Mouse (Mus musculus) cerebellum, postnatal 25 days (tissue): ENCODE data around the gene Gtpbp8.

Source experiments
- DNase-seq, 2 experiments: peaks; one replicate each; pipeline ENCODE4 v3.0.0; 2021; ENCODE audit warnings: mixed read lengths in 2 of 2

Gene Gtpbp8

GRCm38 (mm10) chr16:44745866-44746562 is at the start of gene Gtpbp8:
TSS of gene Gtpbp8 (minus strand) at chr16:44746363.
- peak; percentile 94 to 95 for DNase-seq

GRCm38 (mm10) chr16:44794416-44794815 is 48.3 kb upstream of the Gtpbp8 start:
- DNase-seq: no peak

GRCm38 (mm10) chr16:44786934-44787333 is 40.8 kb upstream of the Gtpbp8 start:
- DNase-seq: no peak

GRCm38 (mm10) chr16:44780751-44781150 is 34.6 kb upstream of the Gtpbp8 start:
- no peak for DNase-seq

- no peak for DNase-seq
These were observed 33.3 kb upstream of the Gtpbp8 start for GRCm38 (mm10) chr16:44779494-44779893.

GRCm38 (mm10) chr16:44778538-44779147 is 32.5 kb upstream of the Gtpbp8 start:
- no peak for DNase-seq

GRCm38 (mm10) chr16:44774201-44774600 is 28.0 kb upstream of the Gtpbp8 start:
- DNase-seq: no peak

GRCm38 (mm10) chr16:44773673-44774072 is 27.5 kb upstream of the Gtpbp8 start:
- no peak for DNase-seq

- no peak for DNase-seq
These were observed 26.4 kb upstream of the Gtpbp8 start for GRCm38 (mm10) chr16:44772577-44772976.

- DNase-seq: peak in 1 of 2 experiments; percentile 13
These were observed 21.8 kb upstream of the Gtpbp8 start for GRCm38 (mm10) chr16:44767967-44768366.

- DNase-seq: no peak
These were observed 21.3 kb upstream of the Gtpbp8 start for GRCm38 (mm10) chr16:44767506-44767905.

GRCm38 (mm10) chr16:44766320-44766892 is 20.2 kb upstream of the Gtpbp8 start:
- DNase-seq: no peak

GRCm38 (mm10) chr16:44765555-44766319 is 19.6 kb upstream of the Gtpbp8 start, which contains the start of gene Cd200r1:
TSS of gene Cd200r1 (plus strand) at chr16:44765736.
- no peak for DNase-seq

- no peak for DNase-seq
These were observed 15.6 kb upstream of the Gtpbp8 start for GRCm38 (mm10) chr16:44761811-44762210.

GRCm38 (mm10) chr16:44757700-44758099 is 11.5 kb upstream of the Gtpbp8 start:
- no peak for DNase-seq

- no peak for DNase-seq
These were observed 1.8 kb upstream of the Gtpbp8 start for GRCm38 (mm10) chr16:44748007-44748406.

GRCm38 (mm10) chr16:44745471-44745865 is 695 bp downstream of the Gtpbp8 start:
- no peak for DNase-seq

- no peak for DNase-seq
These were observed 3.4 kb downstream of the Gtpbp8 start for GRCm38 (mm10) chr16:44742753-44743152.

- no peak for DNase-seq
These were observed 10.0 kb downstream of the Gtpbp8 start for GRCm38 (mm10) chr16:44736118-44736517.

GRCm38 (mm10) chr16:44735676-44736075 is 10.5 kb downstream of the Gtpbp8 start:
- DNase-seq: no peak

- no peak for DNase-seq
These were observed 12.1 kb downstream of the Gtpbp8 start for GRCm38 (mm10) chr16:44734059-44734458.

- DNase-seq: no peak
These were observed 18.6 kb downstream of the Gtpbp8 start for GRCm38 (mm10) chr16:44727525-44727924.
